Mouse (Mus musculus): Measurements from ENCODE around the gene Exoc6. TPM values are rescaled to one million over a fixed set of nuclear protein-coding genes. Genes with fewer than 3 reads are reported as not detected.

Exoc6 gene
- polyA plus RNA-seq, 1 experiment from 2014 or later: 27.8 TPM

DNA sequence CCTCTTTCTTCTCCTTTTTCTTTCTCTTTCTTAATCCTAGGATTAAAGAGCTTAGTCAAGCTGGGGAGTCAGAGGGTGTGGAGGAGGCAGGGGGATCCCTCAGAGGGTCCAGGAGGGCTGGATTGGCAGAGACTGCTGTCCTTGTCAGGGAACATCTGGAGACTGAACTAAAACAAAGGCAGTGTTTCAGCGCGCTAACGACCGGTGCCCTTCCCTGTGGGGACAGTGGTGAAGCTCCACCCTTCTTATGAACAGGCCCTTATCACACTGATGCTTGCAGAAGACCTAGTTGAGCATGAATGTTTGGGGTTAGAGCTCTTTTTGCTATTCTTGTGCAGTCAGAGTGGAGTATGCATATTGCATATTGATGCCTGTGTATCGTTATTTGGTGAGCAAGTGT, 103.8 kb downstream of the Exoc6 start:
- no peak overlapping the region for H3K9ac ChIP-seq (ENCODE audit: low read depth, low read length)
- no peak overlapping the region for H3K4me3 ChIP-seq (ENCODE audit: low read depth, low read length)
- H3K9me3 ChIP-seq (replicated peaks; ENCODE audit: control insufficient read depth, low read length, poor library complexity, severe bottlenecking): no peaks in the 10 kb centered on the region
- H3K4me1 ChIP-seq (ENCODE audit: control insufficient read depth, insufficient read depth, low read length): no peaks in the 10 kb centered on the region
- no peaks in the 10 kb centered on the region; the same call in 1 of the 2 replicates for H3K27me3 ChIP-seq (ENCODE audit: control insufficient read depth, insufficient read depth, low read depth, low read length)
- no peak overlapping the region for H3K4me2 ChIP-seq (ENCODE audit: low read length)
- 14% methylated on average over 5 of the region's 5 CpGs for WGBS
- no peak overlapping the region for H3K27ac ChIP-seq (ENCODE audit: low read length)
- H3K36me3 ChIP-seq (ENCODE audit: control insufficient read depth, insufficient read depth, low read length): no peaks in the 10 kb centered on the region
- no peak for ATAC-seq

DNA sequence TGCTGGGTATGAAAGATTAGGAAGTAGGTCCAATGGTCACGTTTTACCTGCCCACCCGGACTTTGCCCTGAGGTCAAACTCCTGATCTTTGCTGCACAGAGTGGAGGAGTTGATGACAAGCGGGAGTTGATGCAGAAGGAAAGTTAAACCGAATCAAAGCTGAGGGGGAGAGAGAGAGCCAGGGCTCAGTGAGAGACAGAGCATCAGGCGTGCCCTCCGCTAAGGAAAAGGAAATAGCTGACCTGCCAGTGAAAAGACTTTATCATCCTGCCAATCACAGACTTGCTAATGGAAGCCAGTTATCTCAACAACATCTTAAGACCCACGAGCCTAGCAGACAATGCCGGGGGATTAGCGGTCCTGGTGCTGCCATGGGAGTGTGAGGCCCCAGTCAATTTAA, 106.2 kb downstream of the Exoc6 start:
- Histone ChIP-seq H3K36me3 (ENCODE audit: control insufficient read depth, insufficient read depth, low read length) (no peaks in the 10 kb centered on the region), H3K9ac (ENCODE audit: low read depth, low read length) (no peak overlapping the region), H3K4me3 (ENCODE audit: low read depth, low read length) (no peak overlapping the region), H3K4me2 (ENCODE audit: low read length) (no peak overlapping the region), H3K27ac (ENCODE audit: low read length) (no peak overlapping the region), H3K9me3 (replicated peaks; ENCODE audit: control insufficient read depth, low read length, poor library complexity, severe bottlenecking) (no peaks in the 10 kb centered on the region), H3K27me3 (ENCODE audit: control insufficient read depth, insufficient read depth, low read depth, low read length) (no peaks in the 10 kb centered on the region; the same call in 1 of the 2 replicates), H3K4me1 (ENCODE audit: control insufficient read depth, insufficient read depth, low read length) (no peaks in the 10 kb centered on the region)
- ATAC-seq: no peak
- 7% methylated on average over 9 of the region's 9 CpGs for WGBS

DNA sequence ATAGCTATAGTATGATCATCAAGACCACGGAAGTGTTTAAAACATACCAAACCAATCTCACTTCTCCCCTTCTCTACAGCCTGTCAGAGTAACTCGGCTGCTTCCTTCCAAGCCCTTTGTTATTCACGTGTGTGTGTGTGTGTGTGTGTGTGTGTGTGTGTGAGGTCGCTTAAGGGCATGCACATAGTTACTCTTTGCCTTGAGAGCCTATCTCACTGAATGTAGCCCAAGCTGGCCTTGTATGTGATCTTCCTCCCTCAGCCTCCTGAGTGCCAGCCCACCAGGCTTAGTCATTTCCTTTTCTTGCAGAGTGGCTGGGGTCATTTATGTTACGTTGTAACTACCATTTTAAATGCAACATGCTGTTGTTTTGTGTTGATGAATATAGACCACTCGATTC, 115.0 kb downstream of the Exoc6 start:
- Histone ChIP-seq H3K4me2 (ENCODE audit: low read length) (no peak overlapping the region), H3K27ac (ENCODE audit: low read length) (no peak overlapping the region), H3K27me3 (ENCODE audit: control insufficient read depth, insufficient read depth, low read depth, low read length) (no peaks in the 10 kb centered on the region), H3K4me1 (ENCODE audit: control insufficient read depth, insufficient read depth, low read length) (no peaks in the 10 kb centered on the region), H3K9ac (ENCODE audit: low read depth, low read length) (no peak overlapping the region), H3K4me3 (ENCODE audit: low read depth, low read length) (no peak overlapping the region), H3K9me3 (replicated peaks; ENCODE audit: control insufficient read depth, low read length, poor library complexity, severe bottlenecking) (no peaks in the 10 kb centered on the region), H3K36me3 (ENCODE audit: control insufficient read depth, insufficient read depth, low read length) (no peaks in the 10 kb centered on the region)
- 69% methylated on average over 6 of the region's 6 CpGs for WGBS
- no peak for ATAC-seq

DNA sequence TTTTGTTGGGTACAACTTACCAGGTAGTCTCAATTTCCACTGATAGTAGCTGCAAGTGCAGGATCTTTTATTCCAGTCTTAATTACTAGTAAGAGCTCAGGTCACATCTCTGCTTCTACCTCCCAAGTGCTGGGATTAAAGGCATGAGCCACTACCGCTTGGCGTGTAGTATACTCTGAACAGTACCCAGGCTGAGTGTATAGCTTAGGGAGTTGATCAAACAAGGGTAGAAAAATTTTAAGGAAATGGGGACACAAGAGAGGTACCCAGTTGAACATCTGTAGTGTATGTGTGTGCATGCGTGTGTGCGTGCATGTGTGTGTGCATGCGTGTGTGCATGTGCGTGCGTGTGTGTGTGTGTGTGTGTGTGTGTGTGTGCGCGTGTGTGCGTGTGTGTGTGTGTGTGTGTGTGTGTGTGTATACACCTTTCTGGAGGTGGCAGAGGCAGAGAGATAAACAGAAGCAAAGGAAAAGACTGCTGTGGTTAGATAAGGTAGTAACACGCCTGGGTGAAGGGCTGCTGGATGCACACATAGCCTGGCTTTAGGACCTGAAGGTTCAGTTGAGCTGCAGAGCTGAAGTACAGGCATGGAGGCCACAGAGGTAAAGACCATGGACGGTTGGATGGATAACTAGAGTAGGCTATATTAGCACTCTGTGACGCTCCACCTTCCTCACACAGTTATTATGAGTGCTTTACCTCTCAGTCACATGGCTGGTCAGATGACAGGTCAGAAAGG, 117.8 kb downstream of the Exoc6 start:
- Histone ChIP-seq H3K9me3 (replicated peaks; ENCODE audit: control insufficient read depth, low read length, poor library complexity, severe bottlenecking) (no peaks in the 10 kb centered on the region), H3K4me3 (ENCODE audit: low read depth, low read length) (no peak overlapping the region), H3K27me3 (ENCODE audit: control insufficient read depth, insufficient read depth, low read depth, low read length) (no peaks in the 10 kb centered on the region), H3K27ac (ENCODE audit: low read length) (no peak overlapping the region), H3K36me3 (ENCODE audit: control insufficient read depth, insufficient read depth, low read length) (no peaks in the 10 kb centered on the region), H3K4me1 (ENCODE audit: control insufficient read depth, insufficient read depth, low read length) (no peaks in the 10 kb centered on the region), H3K9ac (ENCODE audit: low read depth, low read length) (no peak overlapping the region), H3K4me2 (ENCODE audit: low read length) (no peak overlapping the region)
- WGBS: 58% methylated on average over 13 of the region's 13 CpGs
- no peak for ATAC-seq

DNA sequence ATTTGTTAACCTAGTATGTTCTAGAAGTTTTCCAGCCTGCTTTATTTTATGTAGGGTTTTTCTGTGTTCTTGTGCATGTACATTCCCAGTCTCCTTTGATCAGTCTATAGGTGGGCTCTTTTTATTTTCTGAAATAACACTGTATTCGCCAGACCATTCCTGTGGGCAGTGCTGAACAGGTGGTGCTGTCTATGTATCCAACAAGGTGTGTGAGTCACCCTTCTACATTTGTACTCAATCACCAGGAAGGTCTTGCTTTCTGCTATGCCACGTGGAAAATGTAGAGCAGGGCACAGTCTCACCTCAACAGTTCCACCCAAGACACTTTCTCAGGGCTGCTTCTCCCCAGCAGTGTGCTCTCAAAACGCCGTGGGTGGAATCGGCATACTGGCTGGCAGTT, 118.4 kb downstream of the Exoc6 start:
- 93% methylated on average over 5 of the region's 5 CpGs for WGBS
- H3K4me3 ChIP-seq (ENCODE audit: low read depth, low read length): no peak overlapping the region
- no peaks in the 10 kb centered on the region for H3K36me3 ChIP-seq (ENCODE audit: control insufficient read depth, insufficient read depth, low read length)
- H3K4me2 ChIP-seq (ENCODE audit: low read length): no peak overlapping the region
- H3K4me1 ChIP-seq (ENCODE audit: control insufficient read depth, insufficient read depth, low read length): no peaks in the 10 kb centered on the region
- ATAC-seq: no peak
- no peak overlapping the region for H3K9ac ChIP-seq (ENCODE audit: low read depth, low read length)
- no peaks in the 10 kb centered on the region for H3K9me3 ChIP-seq (replicated peaks; ENCODE audit: control insufficient read depth, low read length, poor library complexity, severe bottlenecking)
- no peaks in the 10 kb centered on the region for H3K27me3 ChIP-seq (ENCODE audit: control insufficient read depth, insufficient read depth, low read depth, low read length)
- no peak overlapping the region for H3K27ac ChIP-seq (ENCODE audit: low read length)

DNA sequence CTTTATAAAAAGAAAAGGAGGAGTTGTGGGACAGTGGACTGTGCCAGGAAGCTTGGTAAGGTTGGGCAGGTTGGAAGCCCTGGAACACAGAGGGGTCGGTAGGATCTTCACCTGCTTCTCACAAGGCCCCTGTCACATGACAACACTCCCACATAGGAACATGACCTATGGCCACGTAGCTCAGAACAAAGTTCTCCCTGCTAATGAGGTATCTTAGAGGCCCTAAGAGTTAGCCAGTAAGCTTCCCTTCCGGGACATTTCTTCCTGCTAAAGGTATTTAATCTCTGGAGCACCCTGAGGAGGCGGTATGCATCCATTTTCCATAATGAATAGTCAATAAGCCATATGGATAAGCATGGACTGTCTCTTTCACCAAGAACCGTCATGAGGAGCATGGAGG, 119.3 kb downstream of the Exoc6 start:
- Histone ChIP-seq H3K9ac (ENCODE audit: low read depth, low read length) (no peak overlapping the region), H3K36me3 (ENCODE audit: control insufficient read depth, insufficient read depth, low read length) (no peaks in the 10 kb centered on the region), H3K9me3 (replicated peaks; ENCODE audit: control insufficient read depth, low read length, poor library complexity, severe bottlenecking) (no peaks in the 10 kb centered on the region), H3K4me2 (ENCODE audit: low read length) (no peak overlapping the region), H3K4me3 (ENCODE audit: low read depth, low read length) (no peak overlapping the region), H3K27me3 (ENCODE audit: control insufficient read depth, insufficient read depth, low read depth, low read length) (no peaks in the 10 kb centered on the region), H3K4me1 (ENCODE audit: control insufficient read depth, insufficient read depth, low read length) (no peaks in the 10 kb centered on the region), H3K27ac (ENCODE audit: low read length) (no peak overlapping the region)
- no peak for ATAC-seq
- WGBS: 75% methylated on average over 5 of the region's 5 CpGs

DNA sequence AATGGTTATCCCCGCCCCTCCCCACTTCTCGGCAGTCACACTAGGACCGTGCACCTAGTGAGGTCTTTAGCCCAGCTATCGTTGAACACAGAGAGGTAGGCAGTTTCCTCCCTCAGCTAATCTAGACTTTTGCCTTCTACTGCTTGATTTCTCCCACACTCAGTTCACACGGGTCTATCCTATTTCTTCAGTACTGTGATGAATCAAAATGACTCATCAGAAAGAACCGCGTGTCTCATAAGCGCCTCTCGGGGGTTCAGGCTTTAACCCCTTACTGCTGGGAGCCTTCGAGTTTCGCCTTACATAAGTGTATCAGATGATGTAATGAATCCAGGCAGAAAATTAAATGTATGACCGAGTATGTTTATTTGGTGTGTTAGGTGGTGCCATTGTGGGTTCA, 123.2 kb downstream of the Exoc6 start:
- no peaks in the 10 kb centered on the region for H3K36me3 ChIP-seq (ENCODE audit: control insufficient read depth, insufficient read depth, low read length)
- ATAC-seq: no peak
- no peak overlapping the region for H3K4me2 ChIP-seq (ENCODE audit: low read length)
- no peak overlapping the region for H3K27ac ChIP-seq (ENCODE audit: low read length)
- no peaks in the 10 kb centered on the region for H3K4me1 ChIP-seq (ENCODE audit: control insufficient read depth, insufficient read depth, low read length)
- H3K4me3 ChIP-seq (ENCODE audit: low read depth, low read length): no peak overlapping the region
- H3K27me3 ChIP-seq (ENCODE audit: control insufficient read depth, insufficient read depth, low read depth, low read length): no peaks in the 10 kb centered on the region
- H3K9me3 ChIP-seq (replicated peaks; ENCODE audit: control insufficient read depth, low read length, poor library complexity, severe bottlenecking): no peaks in the 10 kb centered on the region
- H3K9ac ChIP-seq (ENCODE audit: low read depth, low read length): no peak overlapping the region
- WGBS: 50% methylated on average over 12 of the region's 12 CpGs

DNA sequence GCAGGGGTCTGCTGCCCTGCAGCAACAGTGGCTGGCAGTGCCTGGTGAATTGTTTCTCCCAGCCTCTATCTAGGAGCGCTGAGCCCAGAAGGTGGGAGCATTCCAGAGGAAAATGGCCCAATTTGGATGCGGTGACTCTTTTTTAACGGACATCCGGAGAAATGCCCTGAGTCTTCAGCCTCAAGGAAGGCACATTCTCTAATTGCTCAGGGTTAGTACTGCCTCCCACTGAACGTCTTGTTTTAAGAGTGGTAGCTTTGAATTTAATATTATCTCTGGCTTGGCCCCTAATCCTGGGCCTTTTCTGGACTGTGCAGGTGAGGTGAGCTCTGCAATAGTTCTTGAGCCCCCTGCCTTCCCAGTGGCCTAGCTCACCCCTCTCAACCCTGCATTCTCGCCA, 135.1 kb downstream of the Exoc6 start, which contains the start of gene Cyp26c1:
Cyp26c1 (plus strand) TSS at position 301 of the 400 bp plus-strand sequence.
- 11% methylated on average over 6 of the region's 6 CpGs for WGBS

DNA sequence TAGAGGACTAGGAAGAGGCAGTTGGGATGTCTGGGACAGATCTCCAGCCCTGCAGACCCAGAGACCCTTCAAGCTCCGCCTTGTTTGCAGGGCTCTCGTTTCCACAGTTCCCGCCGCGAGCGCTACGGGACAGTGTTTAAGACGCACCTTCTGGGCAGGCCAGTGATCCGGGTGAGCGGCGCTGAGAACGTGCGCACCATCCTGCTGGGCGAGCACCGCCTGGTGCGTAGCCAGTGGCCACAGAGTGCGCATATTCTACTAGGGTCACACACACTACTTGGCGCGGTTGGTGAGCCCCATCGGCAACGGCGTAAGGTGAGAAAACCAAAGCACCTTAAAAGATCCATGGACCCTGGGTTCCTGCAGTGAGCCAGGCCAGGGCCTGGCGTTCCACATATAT, 136.1 kb downstream of the Exoc6 start:
- no peak overlapping the region for H3K4me2 ChIP-seq (ENCODE audit: low read length)
- no peaks in the 10 kb centered on the region for H3K36me3 ChIP-seq (ENCODE audit: control insufficient read depth, insufficient read depth, low read length)
- WGBS: 2% methylated on average over 23 of the region's 23 CpGs
- peaks cover 90% of the 10 kb centered on the region for H3K27me3 ChIP-seq (ENCODE audit: control insufficient read depth, insufficient read depth, low read depth, low read length)
- no peak for ATAC-seq
- no peaks in the 10 kb centered on the region for H3K9me3 ChIP-seq (replicated peaks; ENCODE audit: control insufficient read depth, low read length, poor library complexity, severe bottlenecking)
- H3K4me3 ChIP-seq (ENCODE audit: low read depth, low read length): no peak overlapping the region
- H3K27ac ChIP-seq (ENCODE audit: low read length): no peak overlapping the region
- H3K9ac ChIP-seq (ENCODE audit: low read depth, low read length): no peak overlapping the region
- H3K4me1 ChIP-seq (ENCODE audit: control insufficient read depth, insufficient read depth, low read length): peaks cover 3% of the 10 kb centered on the region

More for the DNA sequence above, 135.1 kb downstream of the Exoc6 start, which contains the start of gene Cyp26c1:
- no peaks in the 10 kb centered on the region for H3K4me1 ChIP-seq (ENCODE audit: control insufficient read depth, insufficient read depth, low read length)
- no peak within 1 kb of the TSS for H3K9ac ChIP-seq (ENCODE audit: low read depth, low read length)
- H3K36me3 ChIP-seq (ENCODE audit: control insufficient read depth, insufficient read depth, low read length): no peaks in the 10 kb centered on the region
- H3K4me3 ChIP-seq (ENCODE audit: low read depth, low read length): no peak within 1 kb of the TSS
- H3K9me3 ChIP-seq (replicated peaks; ENCODE audit: control insufficient read depth, low read length, poor library complexity, severe bottlenecking): no peaks in the 10 kb centered on the region
- no peak within 1 kb of the TSS for H3K27ac ChIP-seq (ENCODE audit: low read length)
- ATAC-seq: no peak
- H3K27me3 ChIP-seq (ENCODE audit: control insufficient read depth, insufficient read depth, low read depth, low read length): peaks cover 80% of the 10 kb centered on the region
- H3K4me2 ChIP-seq (ENCODE audit: low read length): no peak within 1 kb of the TSS
